Mouse (Mus musculus) heart, adult 2 months (tissue): Measurements from ENCODE around the gene Timeless.

Experiments used
- CTCF ChIP-seq: fragments of 200-600 bp; IDR thresholded peaks from 2 replicates; pipeline ENCODE4 v1.8.1; 2022; ENCODE audit warnings: antibody characterized with exemption, mild to moderate bottlenecking, moderate library complexity
- EP300 ChIP-seq: fragments of 200-500 bp; IDR thresholded peaks from 2 replicates; pipeline ENCODE4 v1.6.1; 2011; ENCODE audit warnings: low read depth, low read length, control low read depth; ENCODE audit not compliant: insufficient read depth
- POLR2A ChIP-seq: fragments of 200-500 bp; IDR thresholded peaks from 2 replicates; pipeline ENCODE4 v1.6.1; 2011; ENCODE audit warnings: mild to moderate bottlenecking, low read depth, low read length, control low read depth; ENCODE audit not compliant: insufficient read depth

DNA sequence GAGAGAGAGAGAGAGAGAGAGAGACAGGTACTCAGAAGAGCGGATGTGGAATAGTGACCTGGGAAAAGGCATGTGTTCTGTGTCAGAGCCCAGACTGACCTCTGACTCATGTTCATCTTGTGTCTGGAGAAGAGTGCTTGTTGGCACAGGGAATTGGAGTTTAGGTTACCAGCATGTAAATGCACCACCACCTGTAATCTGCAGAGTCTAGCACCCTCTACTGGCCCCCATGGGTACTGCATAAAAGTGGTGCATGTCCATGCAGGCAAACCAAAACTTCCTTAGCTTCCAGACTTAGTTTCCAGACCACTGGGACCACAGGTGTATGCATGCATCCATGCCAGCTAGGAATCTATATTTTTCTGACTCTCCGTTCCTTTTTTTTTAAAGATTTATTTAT lies 45.9 kb upstream of the Timeless start:
- TF ChIP-seq CTCF = peak; percentile 98
- TF ChIP-seq POLR2A = no peak
- TF ChIP-seq EP300 = peak; percentile 83; the same call in 1 of the 2 replicates
